Mouse (Mus musculus): Measurements from ENCODE around the gene Nceh1.

GRCm38 (mm10) chr3:27285072-27285471, 102.3 kb downstream of the Nceh1 start:
- TF ChIP-seq POLR2A (IDR thresholded peaks at IDR 0.05; ENCODE audit: borderline replicate concordance, extremely low read depth, low read depth, low read length): no peak
- TF ChIP-seq CTCF (IDR thresholded peaks at IDR 0.05; ENCODE audit: insufficient read depth, low read length): no peak

Measured in lung, adult 2 months (tissue).